Mouse (Mus musculus): ENCODE data around the gene Usp37. TPM values are rescaled to one million over a fixed set of nuclear protein-coding genes. Genes with fewer than 3 reads are reported as not detected.

The Usp37 gene
- polyA plus RNA-seq, 1 experiment, result 52.1 TPM

DNA sequence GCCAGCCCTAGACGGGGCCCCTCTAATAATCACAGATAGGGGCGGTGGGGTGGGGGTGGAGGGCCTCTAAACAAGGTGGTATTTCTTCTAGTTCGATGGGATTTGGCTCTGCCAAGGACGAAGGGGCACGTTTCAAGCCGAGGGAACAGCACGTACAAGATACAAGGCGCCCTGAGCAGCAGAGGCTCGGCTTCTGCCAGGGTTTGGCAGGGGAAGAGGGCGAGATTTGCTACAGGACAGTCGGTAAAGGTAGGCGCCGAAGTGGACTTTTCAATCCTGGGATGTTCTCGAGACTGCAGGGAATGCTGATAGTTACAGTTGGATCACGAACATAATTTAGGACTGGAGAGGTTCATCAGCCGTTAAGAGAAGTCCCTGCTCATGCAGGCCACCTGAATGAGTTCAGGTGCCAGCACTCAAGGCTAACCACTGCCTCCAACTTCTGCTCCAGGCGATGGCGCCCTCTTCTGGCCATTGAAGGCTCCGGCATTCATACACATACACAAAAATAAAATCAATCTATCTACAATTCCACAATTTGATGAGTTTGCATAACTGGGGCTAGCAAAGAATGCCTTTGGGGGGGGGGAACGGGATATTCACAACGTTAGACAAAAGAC lies 153.7 kb downstream of the Usp37 start:
- Histone ChIP-seq H3K9ac (ENCODE audit: low read depth, poor library complexity, severe bottlenecking) (peak overlapping the region; percentile 97), H3K27ac (ENCODE audit: insufficient read depth, low read length) (peak overlapping the region; percentile 41; the same call in 1 of the 2 replicates)
- TF ChIP-seq EP300 (IDR thresholded peaks at IDR 0.05; ENCODE audit: insufficient read depth, low read depth, low read length), result peak; percentile 40; the same call in 1 of the 2 replicates
- no peak for TF ChIP-seq POLR2A (IDR thresholded peaks at IDR 0.05; ENCODE audit: insufficient read depth, low read length)
- TF ChIP-seq CTCF (IDR thresholded peaks at IDR 0.05; ENCODE audit: low read depth, low read length), result peak; percentile 95

GRCm38 (mm10) chr1:74389831-74390286 lies 154.2 kb downstream of the Usp37 start:
- Histone ChIP-seq H3K9me3 (replicated peaks; ENCODE audit: control insufficient read depth, insufficient read depth, low read length, poor library complexity, severe bottlenecking) (no peaks in the 10 kb centered on the region), H3K9ac (ENCODE audit: low read depth, poor library complexity, severe bottlenecking) (peak overlapping the region; percentile 97), H3K27me3 (ENCODE audit: control insufficient read depth, insufficient read depth, low read length, poor library complexity, severe bottlenecking) (no peaks in the 10 kb centered on the region), H3K4me3 (ENCODE audit: low read depth, low read length) (peak overlapping the region; percentile 51), H3K36me3 (ENCODE audit: control insufficient read depth, insufficient read depth, low read length, poor library complexity, severe bottlenecking) (peaks cover 3% of the 10 kb centered on the region; the same call in 1 of the 2 replicates), H3K27ac (ENCODE audit: insufficient read depth, low read length) (0 out of 2 replicates have a peak overlapping the region, but pooled peaks have one; percentile 3), H3K4me1 (ENCODE audit: control insufficient read depth, insufficient read depth, low read length) (no peaks in the 10 kb centered on the region)
- TF ChIP-seq CTCF (IDR thresholded peaks at IDR 0.05; ENCODE audit: low read depth, low read length) (no peak), POLR2A (IDR thresholded peaks at IDR 0.05; ENCODE audit: insufficient read depth, low read length) (no peak), EP300 (IDR thresholded peaks at IDR 0.05; ENCODE audit: insufficient read depth, low read depth, low read length) (no peak)

More for the DNA sequence above, 153.7 kb downstream of the Usp37 start:
- Histone ChIP-seq H3K4me3 (ENCODE audit: low read depth, low read length) (peak overlapping the region; percentile 60), H3K9me3 (replicated peaks; ENCODE audit: control insufficient read depth, insufficient read depth, low read length, poor library complexity, severe bottlenecking) (no peaks in the 10 kb centered on the region), H3K27me3 (ENCODE audit: control insufficient read depth, insufficient read depth, low read length, poor library complexity, severe bottlenecking) (no peaks in the 10 kb centered on the region), H3K36me3 (ENCODE audit: control insufficient read depth, insufficient read depth, low read length, poor library complexity, severe bottlenecking) (peaks cover 8% of the 10 kb centered on the region; the same call in 1 of the 2 replicates), H3K4me1 (ENCODE audit: control insufficient read depth, insufficient read depth, low read length) (no peaks in the 10 kb centered on the region)

DNA sequence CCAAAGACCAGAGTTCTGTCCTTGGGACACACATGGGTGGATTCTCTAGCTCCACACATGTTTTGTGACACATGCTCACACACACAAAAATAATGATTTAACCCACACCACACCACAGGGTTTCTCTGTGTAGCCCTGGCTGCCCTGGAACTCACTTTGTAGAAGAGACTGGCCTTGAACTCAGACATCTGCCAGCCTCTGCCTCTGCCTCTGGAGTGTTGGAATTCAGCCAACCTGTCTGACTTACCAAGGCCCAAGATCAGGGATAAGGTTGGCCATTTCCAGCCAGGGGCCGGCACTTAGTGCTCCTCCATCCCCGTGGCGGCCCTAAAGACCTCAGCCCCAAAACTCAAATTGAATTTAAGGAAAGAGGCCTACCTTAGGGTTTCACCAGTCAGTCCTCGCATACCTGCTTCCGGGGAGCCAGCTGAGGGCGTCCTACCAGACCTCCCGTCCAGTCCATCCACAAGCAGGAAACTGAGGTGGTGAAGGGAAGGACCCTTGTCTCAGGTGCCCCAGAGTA lies 155.6 kb downstream of the Usp37 start:
- Histone ChIP-seq H3K9me3 (replicated peaks; ENCODE audit: control insufficient read depth, insufficient read depth, low read length, poor library complexity, severe bottlenecking) (no peaks in the 10 kb centered on the region), H3K4me1 (ENCODE audit: control insufficient read depth, insufficient read depth, low read length) (peaks cover 5% of the 10 kb centered on the region), H3K27me3 (ENCODE audit: control insufficient read depth, insufficient read depth, low read length, poor library complexity, severe bottlenecking) (no peaks in the 10 kb centered on the region), H3K36me3 (ENCODE audit: control insufficient read depth, insufficient read depth, low read length, poor library complexity, severe bottlenecking) (no peaks in the 10 kb centered on the region), H3K27ac (ENCODE audit: insufficient read depth, low read length) (no peak overlapping the region), H3K9ac (ENCODE audit: low read depth, poor library complexity, severe bottlenecking) (no peak overlapping the region), H3K4me3 (ENCODE audit: low read depth, low read length) (no peak overlapping the region)
- TF ChIP-seq CTCF (IDR thresholded peaks at IDR 0.05; ENCODE audit: low read depth, low read length) (no peak), POLR2A (IDR thresholded peaks at IDR 0.05; ENCODE audit: insufficient read depth, low read length) (no peak), EP300 (IDR thresholded peaks at IDR 0.05; ENCODE audit: insufficient read depth, low read depth, low read length) (no peak)

DNA sequence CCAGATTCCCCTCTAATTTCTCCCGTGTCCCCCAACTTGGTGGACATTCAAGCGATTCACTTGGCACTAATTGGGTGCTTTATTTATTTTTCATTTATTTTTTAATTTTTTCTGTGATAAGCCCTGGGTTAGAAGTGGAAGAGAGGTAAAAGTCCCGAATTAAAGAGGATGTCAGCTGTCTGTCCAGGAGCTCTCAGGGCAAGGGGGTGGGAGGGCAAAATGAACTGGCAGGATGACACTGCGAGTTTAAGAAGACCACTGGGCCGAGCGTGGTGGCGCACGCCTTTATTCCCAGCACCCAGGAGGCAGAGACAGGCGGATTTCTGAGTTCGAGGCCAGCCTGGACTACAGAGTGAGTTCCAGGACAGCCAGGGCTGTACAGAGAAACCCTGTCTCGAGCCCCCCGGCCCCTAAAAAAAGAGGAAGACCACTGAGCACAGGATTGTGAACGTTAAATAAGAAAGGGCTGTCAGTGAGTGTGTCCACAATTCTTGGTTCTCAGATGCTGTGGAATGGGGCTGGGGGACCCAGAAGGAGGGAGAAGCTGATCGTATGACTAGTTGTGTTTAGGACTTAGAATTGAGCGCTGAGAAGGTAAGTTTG lies 156.6 kb downstream of the Usp37 start:
- Histone ChIP-seq H3K4me1 (ENCODE audit: control insufficient read depth, insufficient read depth, low read length) (peaks cover 8% of the 10 kb centered on the region), H3K27ac (ENCODE audit: insufficient read depth, low read length) (peak overlapping the region; percentile 70), H3K36me3 (ENCODE audit: control insufficient read depth, insufficient read depth, low read length, poor library complexity, severe bottlenecking) (no peaks in the 10 kb centered on the region), H3K27me3 (ENCODE audit: control insufficient read depth, insufficient read depth, low read length, poor library complexity, severe bottlenecking) (no peaks in the 10 kb centered on the region), H3K9ac (ENCODE audit: low read depth, poor library complexity, severe bottlenecking) (peak overlapping the region; percentile 49), H3K4me3 (ENCODE audit: low read depth, low read length) (peak overlapping the region; percentile 54), H3K9me3 (replicated peaks; ENCODE audit: control insufficient read depth, insufficient read depth, low read length, poor library complexity, severe bottlenecking) (no peaks in the 10 kb centered on the region)
- TF ChIP-seq EP300 (IDR thresholded peaks at IDR 0.05; ENCODE audit: insufficient read depth, low read depth, low read length) (no peak), CTCF (IDR thresholded peaks at IDR 0.05; ENCODE audit: low read depth, low read length) (no peak), POLR2A (IDR thresholded peaks at IDR 0.05; ENCODE audit: insufficient read depth, low read length) (no peak)

GRCm38 (mm10) chr1:74386714-74387385 lies 157.2 kb downstream of the Usp37 start:
- Histone ChIP-seq H3K27me3 (ENCODE audit: control insufficient read depth, insufficient read depth, low read length, poor library complexity, severe bottlenecking) (no peaks in the 10 kb centered on the region), H3K4me1 (ENCODE audit: control insufficient read depth, insufficient read depth, low read length) (peaks cover 8% of the 10 kb centered on the region), H3K4me3 (ENCODE audit: low read depth, low read length) (peak overlapping the region; percentile 54), H3K9ac (ENCODE audit: low read depth, poor library complexity, severe bottlenecking) (peak overlapping the region; percentile 49), H3K9me3 (replicated peaks; ENCODE audit: control insufficient read depth, insufficient read depth, low read length, poor library complexity, severe bottlenecking) (no peaks in the 10 kb centered on the region), H3K36me3 (ENCODE audit: control insufficient read depth, insufficient read depth, low read length, poor library complexity, severe bottlenecking) (no peaks in the 10 kb centered on the region), H3K27ac (ENCODE audit: insufficient read depth, low read length) (peak overlapping the region; percentile 70)
- TF ChIP-seq EP300 (IDR thresholded peaks at IDR 0.05; ENCODE audit: insufficient read depth, low read depth, low read length) (peak; percentile 85), POLR2A (IDR thresholded peaks at IDR 0.05; ENCODE audit: insufficient read depth, low read length) (peak; percentile 23), CTCF (IDR thresholded peaks at IDR 0.05; ENCODE audit: low read depth, low read length) (peak; percentile 53)

All from ES-Bruce4 (cell line).